Mouse (Mus musculus) liver, postnatal 0 days (tissue): ENCODE measurements at regions not wholly inside any gene's neighbourhood (a gene's known extent, or its start where the extent isn't known, plus 50 kb on each side); places are given as distances from the start of the nearest gene placed in this dataset.

ENCODE experiments used
- CTCF ChIP-seq: sonication (generic); IDR thresholded peaks from 2 replicates; pipeline ENCODE4 v1.5.1; 2016; ENCODE audit warnings: antibody characterized with exemption, low read depth
- EP300 ChIP-seq: IDR thresholded peaks from 2 replicates; pipeline ENCODE4 v1.6.1; 2016; ENCODE audit warnings: antibody characterized with exemption, low read depth, mild to moderate bottlenecking

GRCm38 (mm10) chr13:57278580-57278979, 382.8 kb upstream of the Trpc7 start:
- no peak for TF ChIP-seq EP300
- peak; percentile 53 for TF ChIP-seq CTCF
